10 mouse cellular contexts compared by ENCODE assay signal in genomic region chr17:26794744-26795143, GRCm38 (mm10). TPM values are rescaled to one million over a fixed set of nuclear protein-coding genes. Genes with fewer than 3 reads are reported as not detected.
A peak's percentile ranks its signal among the peaks of the same experiment; 100 is the strongest.
DNase-seq lines count a peak whose midpoint lies in the region; ATAC-seq and TF ChIP-seq lines count a peak whose summit lies in the region.
"Had no signal": no experiment of that assay in that cellular context is flagged by ENCODE, and none has a peak within 500 bp of the region (broad histone marks: within the 10 kb centered on the region; RNA-seq: fewer than 3 reads in every experiment).

No protein-coding gene starts in this region.

- no peak overlapping the region for H3K27ac ChIP-seq in midbrain, embryonic 11.5 days (ENCODE audit: low read depth, low read length)
- H3K27ac ChIP-seq in midbrain, embryonic 16.5 days (ENCODE audit: low read length): no peak overlapping the region
- H3K27ac ChIP-seq in heart, postnatal 0 days (ENCODE audit: low read depth): no peak overlapping the region

- WGBS in midbrain, embryonic 11.5 days: 20% methylated on average over 3 of the region's 3 CpGs
- WGBS in midbrain, embryonic 16.5 days: 29% methylated on average over 3 of the region's 3 CpGs
- WGBS in heart, postnatal 0 days: 14% methylated on average over 3 of the region's 3 CpGs

- TF ChIP-seq CTCF in heart, postnatal 0 days (IDR thresholded peaks at IDR 0.05; ENCODE audit: low read depth): peak; percentile 88

- intact Hi-C loops in left cerebral cortex, postnatal 25 days (cut with DNase I): loop anchor here (1.0 kb wide), 1 partner anchor 92 kb away; no protein-coding TSS in a partner anchor

- H3K27me3 ChIP-seq in midbrain, embryonic 11.5 days (ENCODE audit: control insufficient read depth, insufficient read depth, low read length): no peaks in the 10 kb centered on the region
- H3K27me3 ChIP-seq in midbrain, embryonic 16.5 days (ENCODE audit: control insufficient read depth, insufficient read depth, low read depth, low read length): no peaks in the 10 kb centered on the region
- H3K27me3 ChIP-seq in heart, postnatal 0 days (ENCODE audit: control insufficient read depth, insufficient read depth, low read length): no peaks in the 10 kb centered on the region

- H3K4me2 ChIP-seq in midbrain, embryonic 11.5 days: no peak overlapping the region
- no peak overlapping the region for H3K4me2 ChIP-seq in midbrain, embryonic 16.5 days (ENCODE audit: low read length)
- H3K4me2 ChIP-seq in heart, postnatal 0 days (ENCODE audit: low read depth, low read length): no peak overlapping the region

- no peak overlapping the region for H3K4me3 ChIP-seq in midbrain, embryonic 11.5 days (ENCODE audit: low read depth, low read length)
- no peak overlapping the region for H3K4me3 ChIP-seq in midbrain, embryonic 16.5 days (ENCODE audit: low read depth, low read length)
- H3K4me3 ChIP-seq in heart, postnatal 0 days (ENCODE audit: low read depth, low read length): no peak overlapping the region
- H3K4me3 ChIP-seq: myocyte had no signal

- no peak for ATAC-seq in midbrain, embryonic 11.5 days (ENCODE audit: low FRiP score)
- ATAC-seq in midbrain, embryonic 16.5 days: no peak
- ATAC-seq in heart, postnatal 0 days (ENCODE audit: insufficient read depth, low read depth): peak; percentile 56
- peak; percentile 38; the same call in 1 of the 2 replicates for ATAC-seq in neutrophil, adult 5-6 weeks (ENCODE audit: extremely low read depth, insufficient number of reproducible peaks, low FRiP score, poor library complexity, severe bottlenecking)

- no peaks in the 10 kb centered on the region for H3K9me3 ChIP-seq in midbrain, embryonic 11.5 days (ENCODE audit: control insufficient read depth, low read length)
- no peaks in the 10 kb centered on the region for H3K9me3 ChIP-seq in midbrain, embryonic 16.5 days (replicated peaks; ENCODE audit: control insufficient read depth, low read length, poor library complexity, severe bottlenecking)
- H3K9me3 ChIP-seq in heart, postnatal 0 days (replicated peaks; ENCODE audit: control insufficient read depth, low read length): no peaks in the 10 kb centered on the region

- no peaks in the 10 kb centered on the region for H3K4me1 ChIP-seq in midbrain, embryonic 11.5 days (ENCODE audit: control insufficient read depth, insufficient read depth, low read length)
- no peaks in the 10 kb centered on the region for H3K4me1 ChIP-seq in midbrain, embryonic 16.5 days (ENCODE audit: control insufficient read depth, insufficient read depth, low read length)
- no peaks in the 10 kb centered on the region for H3K4me1 ChIP-seq in heart, postnatal 0 days (ENCODE audit: control insufficient read depth, insufficient read depth)

- TF ChIP-seq EP300 in heart, postnatal 0 days (IDR thresholded peaks at IDR 0.05; ENCODE audit: low read depth): no peak

- H3K9ac ChIP-seq in midbrain, embryonic 11.5 days (ENCODE audit: low read length): no peak overlapping the region
- no peak overlapping the region for H3K9ac ChIP-seq in midbrain, embryonic 16.5 days (ENCODE audit: low read depth, low read length)
- no peak overlapping the region for H3K9ac ChIP-seq in heart, postnatal 0 days (replicated peaks; ENCODE audit: low read depth, low read length)

- peak; percentile 86 for DNase-seq in midbrain, embryonic 11.5 days (ENCODE audit: low spot score, missing footprints)
- DNase-seq in NIH3T3 (ENCODE audit: low read depth): peak; percentile 84
- peak; percentile 71 for DNase-seq in embryo, embryonic 10.5 days (ENCODE audit: low spot score)
- DNase-seq in heart, postnatal 0 days (ENCODE audit: low spot score): peak; percentile 73
- peak; percentile 47 to 54 for DNase-seq in left cerebral cortex, postnatal 25 days (ENCODE audit: low spot score in 2 of 2)
- DNase-seq in urinary bladder, postnatal 4 days (ENCODE audit: low spot score in 2 of 2): peak; percentile 31 to 67

- peaks cover 8% of the 10 kb centered on the region; the same call in 1 of the 2 replicates for H3K36me3 ChIP-seq in midbrain, embryonic 11.5 days (ENCODE audit: control insufficient read depth, insufficient read depth, low read length)
- peaks cover 19% of the 10 kb centered on the region for H3K36me3 ChIP-seq in midbrain, embryonic 16.5 days (ENCODE audit: control insufficient read depth, insufficient read depth, low read length)
- H3K36me3 ChIP-seq in heart, postnatal 0 days (replicated peaks; ENCODE audit: control insufficient read depth, insufficient read depth, low read length): peaks cover 35% of the 10 kb centered on the region

RNA-seq across cellular contexts. Expression of gene Bnip1, which starts 13.9 kb away (rescaled TPM):
- polyA plus RNA-seq in midbrain, embryonic 11.5 days (2014; fragmentation: Nextera tagmentation; extraction: Ambion mirVana): 52.9 and 54.1 TPM in 2 replicates
- 62.3 and 64.2 TPM in 2 replicates for polyA plus RNA-seq in midbrain, embryonic 16.5 days (2015; fragmentation: Nextera tagmentation; extraction: Ambion mirVana)
- total RNA-seq in heart, postnatal 0 days (2014; rRNA removed; ENCODE audit: low replicate concordance): 45.6 and 58.6 TPM in 2 replicates
- polyA plus RNA-seq in heart, postnatal 0 days (2015; fragmentation: Nextera tagmentation; extraction: Ambion mirVana): 50.5 and 50.9 TPM in 2 replicates
- total RNA-seq in left cerebral cortex, postnatal 25 days (2021): 10 to 100 TPM; 32.7 to 34.1 TPM
- total RNA-seq in neutrophil, adult 5-6 weeks (2017): 31.8 and 35.1 TPM in 2 replicates

RNA-seq across cellular contexts. Expression of gene Nkx2-5, which starts 50.1 kb away (rescaled TPM):
- not detected in 2 replicates for polyA plus RNA-seq in midbrain, embryonic 11.5 days (2014; fragmentation: Nextera tagmentation; extraction: Ambion mirVana)
- not detected in 2 replicates for polyA plus RNA-seq in midbrain, embryonic 16.5 days (2015; fragmentation: Nextera tagmentation; extraction: Ambion mirVana)
- 284 and 346 TPM in 2 replicates for total RNA-seq in heart, postnatal 0 days (2014; rRNA removed; ENCODE audit: low replicate concordance)
- polyA plus RNA-seq in heart, postnatal 0 days (2015; fragmentation: Nextera tagmentation; extraction: Ambion mirVana): 139 and 155 TPM in 2 replicates
- not detected for total RNA-seq in left cerebral cortex, postnatal 25 days (2021)
- not detected in 2 replicates for total RNA-seq in neutrophil, adult 5-6 weeks (2017)
- total RNA-seq: gastrocnemius, postnatal 36 days had no signal

Comparison
In these comparisons a context has a peak if more than half of its experiments do, and no peak if none do; other contexts are left out.
1. ATAC-seq: peak in heart, postnatal 0 days (single experiment) and neutrophil, adult 5-6 weeks (single experiment); none in midbrain, embryonic 11.5 days (single experiment) and midbrain, embryonic 16.5 days (single experiment).
2. RNA of gene Nkx2-5, which starts 50.1 kb away (total RNA-seq): 284 to 346 TPM in heart, postnatal 0 days; not detected in left cerebral cortex, postnatal 25 days and not detected in neutrophil, adult 5-6 weeks; every median in the first group is over 100 times any median in the second.
3. Peak in every context shown above with its lines, with median percentiles within 50 percentile points of each other: DNase-seq.